Mouse (Mus musculus) cerebellum, postnatal 25 days (tissue): Measurements from ENCODE around the gene Reep6.

Source experiments
- DNase-seq, 2 experiments: peaks; one replicate each; pipeline ENCODE4 v3.0.0; 2021; ENCODE audit warnings: mixed read lengths in 2 of 2

Gene Reep6

GRCm38 (mm10) chr10:80301256-80302081, 28.3 kb upstream of the Reep6 start:
- DNase-seq = peak; percentile 47 to 52

DNA sequence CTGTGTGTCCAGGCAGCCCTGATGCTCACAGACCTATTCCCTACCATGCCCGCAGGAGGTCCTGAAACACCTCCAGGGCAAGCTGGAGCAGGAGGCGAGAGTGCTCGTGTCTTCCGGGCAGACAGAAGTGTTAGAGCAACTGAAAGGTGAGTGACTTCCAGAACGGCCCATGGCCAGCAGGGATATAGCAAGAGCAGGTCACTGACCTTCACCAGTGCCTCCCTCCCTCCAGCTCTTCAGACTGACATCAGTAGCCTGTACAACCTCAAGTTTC, 27.7 kb upstream of the Reep6 start:
- DNase-seq = peak in 1 of 2 experiments; percentile 53

DNA sequence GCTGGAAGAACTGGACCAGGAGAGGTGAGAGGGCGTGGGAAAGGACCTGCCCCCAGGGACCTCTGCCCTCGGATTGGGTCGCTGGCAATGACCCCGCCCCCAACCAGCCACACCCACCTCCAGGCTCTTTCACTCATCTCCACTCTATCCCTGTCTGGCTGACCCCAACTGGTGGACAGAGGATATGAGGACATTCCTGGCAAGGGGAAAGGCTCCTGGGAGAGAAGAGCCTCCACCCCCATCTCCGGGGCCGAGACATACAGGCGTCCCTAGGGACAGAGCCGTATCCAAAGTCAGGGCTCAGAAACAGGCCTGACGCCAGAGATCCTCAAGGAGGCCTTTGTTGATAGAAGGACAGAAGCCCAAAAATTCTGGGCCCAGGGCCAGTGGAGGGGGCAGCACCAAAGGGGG, 27.3 kb upstream of the Reep6 start:
- DNase-seq = peak; percentile 58 to 70

DNA sequence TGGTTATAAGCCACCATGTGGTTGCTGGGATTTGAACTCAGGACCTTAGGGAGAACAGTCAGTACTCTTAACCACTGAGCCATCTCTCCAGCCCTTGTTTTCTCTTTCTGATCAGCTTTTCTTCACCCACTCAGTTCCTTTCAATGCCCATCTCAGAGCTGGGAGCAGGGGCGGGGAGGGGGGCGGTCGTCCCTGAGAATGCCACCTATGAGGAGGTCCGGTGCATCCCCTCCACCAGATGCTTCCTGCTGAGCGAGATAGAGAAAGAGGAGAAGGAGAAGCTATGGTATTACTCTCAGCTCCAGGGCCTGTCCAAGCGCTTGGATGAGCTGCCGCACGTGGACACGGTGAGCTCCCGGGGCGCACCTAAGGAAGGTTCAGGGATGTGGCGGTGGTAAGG, 25.3 kb upstream of the Reep6 start:
- no peak for DNase-seq

- peak in 1 of 2 experiments; percentile 44 for DNase-seq
Observed at GRCm38 (mm10) chr10:80304862-80305261, 24.9 kb upstream of the Reep6 start.

DNA sequence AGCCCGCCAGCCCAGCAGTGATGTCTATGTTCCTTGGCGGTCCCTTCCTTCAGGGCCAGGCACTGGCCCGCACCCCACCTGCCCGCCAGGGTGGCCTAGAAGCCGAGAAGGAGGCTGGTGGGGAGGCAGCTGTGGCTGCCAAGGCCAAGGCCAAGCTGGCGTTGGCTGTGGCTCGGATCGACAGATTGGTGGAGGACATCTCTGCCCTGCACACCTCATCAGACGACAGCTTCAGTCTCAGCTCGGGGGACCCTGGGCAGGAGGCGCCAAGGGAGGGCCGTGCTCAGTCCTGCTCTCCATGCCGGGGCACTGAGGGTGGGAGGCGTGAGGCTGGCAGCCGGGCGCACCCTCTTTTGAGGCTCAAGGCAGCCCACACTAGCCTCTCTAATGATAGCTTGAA, 18.2 kb upstream of the Reep6 start:
- DNase-seq = peak; percentile 64 to 66

DNA sequence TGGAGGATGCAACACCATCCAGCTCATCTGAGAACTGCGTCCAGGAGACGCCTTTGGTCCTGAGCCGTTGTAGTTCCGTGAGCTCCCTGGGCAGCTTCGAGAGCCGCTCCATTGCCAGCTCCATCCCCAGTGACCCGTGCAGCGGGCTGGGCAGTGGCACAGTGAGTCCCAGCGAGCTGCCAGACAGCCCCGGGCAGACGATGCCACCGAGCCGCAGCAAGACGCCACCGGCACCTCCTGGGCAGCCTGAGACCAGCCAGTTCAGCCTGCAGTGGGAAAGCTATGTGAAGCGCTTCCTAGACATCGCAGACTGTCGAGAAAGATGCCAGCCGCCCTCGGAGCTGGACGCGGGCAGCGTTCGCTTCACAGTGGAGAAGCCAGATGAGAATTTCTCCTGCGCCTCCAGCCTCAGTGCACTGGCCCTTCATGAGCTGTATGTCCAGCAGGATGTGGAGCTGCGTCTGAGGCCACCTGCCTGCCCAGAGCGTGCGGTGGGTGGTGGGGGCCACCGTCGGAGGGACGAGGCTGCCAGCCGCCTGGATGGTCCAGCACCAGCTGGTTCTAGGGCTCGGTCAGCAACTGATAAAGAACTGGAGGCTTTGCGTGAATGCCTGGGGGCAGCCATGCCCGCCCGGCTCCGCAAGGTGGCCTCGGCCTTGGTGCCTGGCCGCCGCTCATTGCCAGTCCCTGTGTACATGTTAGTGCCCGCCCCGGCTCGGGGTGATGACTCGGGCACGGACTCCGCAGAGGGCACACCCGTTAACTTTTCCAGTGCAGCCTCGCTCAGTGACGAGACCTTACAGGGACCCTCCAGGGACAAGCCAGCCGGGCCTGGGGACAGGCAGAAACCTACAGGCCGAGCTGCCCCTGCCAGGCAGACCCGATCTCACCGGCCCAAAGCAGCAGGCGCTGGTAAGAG, 16.9 kb upstream of the Reep6 start:
- peak; percentile 72 to 73 for DNase-seq

DNA sequence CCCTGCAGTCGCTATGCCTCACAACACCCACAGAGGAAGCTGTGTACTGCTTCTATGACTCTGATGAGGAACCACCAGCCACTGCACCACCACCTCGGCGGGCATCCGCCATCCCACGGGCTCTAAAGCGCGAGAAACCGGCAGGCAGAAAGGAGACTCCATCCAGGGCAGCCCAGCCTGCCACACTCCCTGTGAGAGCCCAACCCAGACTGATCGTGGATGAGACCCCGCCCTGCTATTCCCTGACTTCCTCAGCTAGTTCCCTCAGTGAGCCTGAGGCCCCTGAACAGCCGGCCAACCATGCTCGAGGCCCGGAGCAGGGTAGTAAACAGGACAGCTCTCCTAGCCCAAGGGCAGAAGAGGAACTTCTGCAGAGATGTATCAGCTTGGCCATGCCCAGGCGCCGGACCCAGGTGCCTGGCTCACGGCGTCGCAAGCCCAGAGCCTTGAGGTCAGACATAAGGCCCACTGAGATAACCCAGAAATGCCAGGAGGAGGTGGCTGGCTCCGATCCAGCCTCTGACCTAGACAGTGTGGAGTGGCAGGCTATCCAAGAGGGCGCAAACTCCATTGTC, 16.0 kb upstream of the Reep6 start:
- DNase-seq = peak; percentile 73 to 79

GRCm38 (mm10) chr10:80314494-80315001, 15.2 kb upstream of the Reep6 start:
- peak; percentile 38 to 46 for DNase-seq

GRCm38 (mm10) chr10:80315315-80315714, 14.4 kb upstream of the Reep6 start:
- peak in 1 of 2 experiments; percentile 37 for DNase-seq

DNA sequence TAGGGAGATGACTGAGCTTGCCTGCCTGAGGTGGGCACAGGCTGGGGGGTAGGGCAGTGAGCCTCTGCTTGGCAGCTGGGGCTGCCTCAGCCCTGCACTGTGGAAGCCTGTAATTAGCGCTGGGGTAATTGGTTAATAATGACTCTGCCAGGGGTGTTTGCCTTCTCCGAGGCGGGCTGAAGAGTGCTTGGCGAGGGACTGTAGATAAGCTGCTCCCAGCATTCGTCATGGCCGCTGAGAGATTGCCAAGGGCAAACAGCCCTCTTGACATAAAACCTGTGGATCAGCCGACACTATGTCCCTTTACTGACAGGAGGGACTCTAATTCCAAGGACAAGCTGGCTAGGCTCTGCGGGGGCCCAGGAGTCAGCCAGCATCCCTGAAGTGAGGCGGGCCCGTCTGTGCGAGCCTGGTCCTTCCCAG, 13.4 kb upstream of the Reep6 start:
- DNase-seq = peak; percentile 47 to 56

- no peak for DNase-seq
Observed at GRCm38 (mm10) chr10:80317011-80317410, 12.7 kb upstream of the Reep6 start.

- peak; percentile 89 to 94 for DNase-seq
Observed at GRCm38 (mm10) chr10:80320340-80320760, 9.4 kb upstream of the Reep6 start, which contains the start of gene 2310011J03Rik. Gene 2310011J03Rik (minus strand): TSS chr10:80320537.

DNA sequence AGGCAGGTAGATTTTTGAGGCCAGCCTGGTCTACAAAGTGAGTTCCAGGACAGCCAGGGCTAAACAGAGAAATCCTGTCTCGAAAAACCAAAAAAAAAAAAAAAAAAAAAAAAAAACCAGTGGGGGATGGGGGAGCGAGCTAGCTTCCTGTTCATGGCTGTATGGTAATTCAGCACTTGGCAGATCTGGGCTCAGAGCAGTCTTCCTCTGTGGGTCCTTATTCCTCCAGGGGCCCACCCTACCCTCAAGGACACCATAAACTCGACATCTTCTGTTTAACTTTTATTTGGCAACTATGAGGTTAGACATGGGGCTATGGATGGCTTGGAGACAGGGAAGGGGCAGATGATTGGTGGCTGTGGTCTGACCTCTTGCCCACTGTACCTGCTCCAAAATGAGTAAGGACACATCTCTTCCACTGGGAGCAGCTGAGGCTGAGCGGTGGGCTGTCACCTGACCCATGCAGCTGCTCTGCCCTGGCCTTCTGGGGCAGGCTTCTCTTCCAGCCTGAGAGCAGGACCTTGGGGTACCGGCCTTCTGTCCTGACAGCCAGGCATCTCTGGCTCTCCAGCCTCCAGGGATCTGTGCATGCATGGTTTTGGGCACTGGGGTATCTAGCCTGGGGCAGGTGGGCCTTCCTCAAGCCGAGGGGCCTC, 8.6 kb upstream of the Reep6 start:
- DNase-seq = no peak

DNA sequence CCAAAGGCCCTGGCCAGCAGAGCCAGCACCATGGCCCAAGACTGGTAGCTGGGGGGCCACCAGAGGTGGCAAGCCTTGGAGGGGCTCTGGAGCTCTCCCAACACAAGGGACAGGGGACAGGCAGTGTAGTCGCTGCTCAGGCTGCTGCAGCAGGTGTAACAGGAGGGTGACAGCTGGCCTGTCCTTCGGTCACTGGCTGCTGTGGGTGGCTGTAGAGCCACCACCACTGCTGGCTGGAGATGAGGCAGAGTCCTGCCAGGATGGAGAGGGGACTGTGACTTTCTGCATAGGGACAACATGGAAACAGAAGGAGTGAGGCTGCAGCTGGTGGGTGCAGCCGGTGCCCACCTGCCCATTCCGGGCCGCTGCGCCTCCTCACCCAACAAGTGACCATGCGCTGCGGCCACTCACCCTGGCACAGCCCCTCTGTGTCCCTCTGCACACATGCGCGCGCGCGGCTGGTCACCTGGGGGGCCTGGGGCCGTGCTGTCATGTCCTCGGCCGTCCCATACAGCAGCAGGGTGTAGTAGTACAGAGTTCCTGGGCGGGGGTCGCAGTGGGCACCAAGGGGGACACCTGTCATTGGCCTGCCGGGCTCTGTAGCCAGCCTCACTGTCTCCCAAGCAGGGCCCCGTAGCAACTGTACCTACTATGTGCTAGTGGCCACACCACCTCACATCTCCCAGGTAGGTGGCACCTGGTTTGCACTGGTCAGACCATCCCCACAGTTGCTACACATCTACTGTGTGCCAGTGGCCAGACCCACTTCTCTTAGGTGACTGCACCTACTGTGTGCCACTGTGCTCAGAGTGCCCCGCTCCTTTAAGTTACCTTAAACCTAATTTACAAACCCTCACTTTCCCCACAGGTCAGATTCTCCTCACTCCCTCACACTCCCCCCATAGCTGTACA, 7.8 kb upstream of the Reep6 start:
- peak in 1 of 2 experiments; percentile 43 for DNase-seq

DNA sequence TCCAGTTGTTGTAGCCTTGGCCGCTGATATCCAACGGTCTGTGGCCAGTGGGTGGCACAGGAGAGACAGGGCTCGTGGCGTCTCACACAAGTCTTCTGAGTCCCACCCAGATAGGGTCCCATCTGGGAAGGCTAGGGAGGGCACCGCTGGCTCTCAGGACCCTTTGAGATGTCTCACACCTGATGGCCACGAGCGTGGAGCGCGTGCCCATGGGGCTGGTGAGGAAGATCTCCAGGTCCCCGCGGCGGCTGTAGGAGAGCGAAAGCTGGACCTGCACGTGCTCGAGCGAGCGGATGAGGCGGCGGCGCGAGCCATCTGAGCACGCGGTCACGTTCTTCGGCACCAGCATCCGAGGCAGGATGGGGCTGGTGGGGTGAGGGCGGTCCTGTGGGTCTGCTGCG, 6.9 kb upstream of the Reep6 start:
- DNase-seq = peak; percentile 46 to 57

DNA sequence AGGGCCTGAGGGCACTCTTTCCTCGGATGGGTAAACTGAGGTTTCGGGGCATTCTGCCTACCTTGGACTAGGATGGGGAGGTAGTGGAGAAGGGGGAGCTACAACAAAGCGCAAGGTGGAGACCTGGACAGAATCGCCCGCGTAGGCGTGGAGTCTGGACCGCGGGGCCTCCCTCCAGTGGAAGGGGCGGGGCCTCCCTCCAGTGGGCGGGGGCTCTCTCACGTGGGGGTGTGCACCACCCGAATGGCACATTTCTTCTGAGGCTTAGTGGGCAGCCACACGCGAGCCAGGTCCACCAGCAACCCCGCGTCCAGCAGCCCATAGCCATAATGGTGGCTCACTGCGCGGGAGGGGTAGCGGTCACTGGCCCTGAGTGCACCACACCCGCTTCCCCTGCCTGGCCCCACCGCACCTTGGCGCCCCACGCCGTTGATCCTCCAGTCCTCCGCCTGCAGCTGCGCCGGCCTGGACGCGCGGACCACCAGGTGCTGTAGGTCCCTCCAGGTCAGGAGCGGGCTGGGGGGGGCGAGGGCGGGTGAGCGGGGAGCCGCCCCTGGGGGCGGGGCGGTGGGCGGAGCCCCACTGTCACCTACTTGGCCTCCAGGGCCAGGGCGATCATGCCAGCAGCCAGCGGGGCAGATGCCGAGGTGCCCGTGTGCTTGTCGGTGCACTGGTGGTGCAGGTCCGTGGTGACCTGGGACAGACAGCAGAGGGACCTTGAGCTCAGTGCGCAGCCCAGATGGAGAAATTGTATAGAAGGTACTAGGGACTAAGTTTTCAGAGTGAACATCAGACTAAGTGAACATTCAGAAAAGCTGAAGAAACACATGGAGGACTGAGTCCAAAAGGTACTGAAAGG, 6.3 kb upstream of the Reep6 start:
- peak; percentile 73 to 84 for DNase-seq

DNA sequence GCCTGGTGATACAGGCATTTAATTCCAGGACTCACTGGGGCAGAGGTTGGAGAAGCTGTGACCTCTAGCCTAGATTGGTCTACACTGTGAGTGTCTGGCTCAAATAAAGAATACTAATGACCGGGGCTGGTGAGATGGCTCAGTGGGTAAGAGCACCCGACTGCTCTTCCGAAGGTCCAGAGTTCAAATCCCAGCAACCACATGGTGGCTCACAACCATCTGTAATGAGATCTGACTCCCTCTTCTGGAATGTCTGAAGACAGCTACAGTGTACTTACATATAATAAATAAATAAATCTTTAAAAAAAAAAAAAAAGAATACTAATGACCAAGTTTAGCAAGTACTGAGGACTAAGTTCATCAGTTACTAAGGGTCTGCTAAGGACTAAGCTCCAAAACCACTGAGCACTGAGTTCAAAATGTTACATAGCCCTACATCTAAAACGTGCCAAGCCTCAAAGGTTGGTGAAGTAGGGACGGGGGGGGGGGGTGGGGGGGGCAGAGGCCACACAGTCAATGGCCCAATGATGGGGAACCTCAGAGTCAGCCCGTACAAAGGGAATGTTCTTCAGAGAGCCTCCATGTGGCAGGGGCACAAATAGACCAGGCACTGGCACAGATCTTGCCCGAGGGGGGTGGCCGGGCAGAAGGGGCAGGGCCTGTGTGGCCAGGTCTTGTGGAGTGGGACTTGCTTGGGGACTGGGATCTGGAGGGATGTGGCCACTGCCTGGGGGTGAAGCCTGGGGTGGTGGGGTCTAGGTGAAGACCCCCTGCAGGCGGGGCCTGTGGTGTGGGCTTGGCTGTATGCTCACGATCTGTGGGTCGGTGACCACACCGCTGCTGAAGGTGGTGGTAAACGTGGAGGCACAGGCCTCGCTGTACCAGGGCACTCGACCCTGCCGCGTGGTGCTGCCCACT, 5.4 kb upstream of the Reep6 start:
- DNase-seq = peak in 1 of 2 experiments; percentile 37

DNA sequence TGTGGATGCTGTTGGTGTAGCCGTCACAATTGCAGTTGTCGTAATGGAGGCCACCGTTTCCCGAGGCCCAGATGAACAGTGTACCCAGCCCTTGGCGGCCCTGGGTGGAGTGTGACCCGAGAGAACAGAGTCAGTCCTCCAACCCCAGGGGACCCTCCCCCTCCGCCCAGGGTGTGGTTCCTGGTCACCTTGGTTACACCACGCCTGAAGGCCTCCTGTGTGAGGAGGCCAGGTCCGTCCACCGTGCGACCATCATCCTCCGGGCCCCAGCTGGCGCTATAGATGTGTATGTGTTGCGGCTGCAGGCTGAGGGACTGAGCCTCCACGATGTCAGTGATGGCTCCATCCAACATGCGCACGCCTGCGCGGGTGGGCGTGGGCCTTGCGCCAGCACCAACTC, 4.7 kb upstream of the Reep6 start:
- peak in 1 of 2 experiments; percentile 44 for DNase-seq
